Mouse (Mus musculus): ENCODE measurements around the gene Ier3. TPM values are rescaled to one million over a fixed set of nuclear protein-coding genes. Genes with fewer than 3 reads are reported as not detected.

Gene Ier3
- total RNA-seq, 1 experiment, result 32.3 TPM

- no peaks in the 10 kb centered on the region for H3K9me3 ChIP-seq (ENCODE audit: control insufficient read depth, insufficient read depth, low read depth, low read length)
- TF ChIP-seq ZC3H11A (IDR thresholded peaks at IDR 0.05; ENCODE audit: borderline replicate concordance, low read depth, low read length), result no peak
- TF ChIP-seq ZNF384 (IDR thresholded peaks at IDR 0.05; ENCODE audit: low read depth, low read length), result no peak
- no peak for TF ChIP-seq MAFK (IDR thresholded peaks at IDR 0.05; ENCODE audit: insufficient read depth, low read depth, low read length)
- TF ChIP-seq HCFC1 (IDR thresholded peaks at IDR 0.05; ENCODE audit: borderline replicate concordance, insufficient read depth, low read length), result 0 out of 2 replicates have a peak, but pooled peaks have one; percentile 14
- no peak for TF ChIP-seq CHD2 (IDR thresholded peaks at IDR 0.05; ENCODE audit: low read depth, low read length)
- peak within 1 kb of the TSS; percentile 91 to 96 for H3K4me3 ChIP-seq (ENCODE audit: insufficient read depth in 1 of 2, low read depth in 1 of 2, low read length in 2 of 2, poor library complexity in 1 of 2, severe bottlenecking in 1 of 2)
- peaks cover 2 to 19% of the 10 kb centered on the region in 2 experiments; a peak in 2 of 4 replicates for H3K4me1 ChIP-seq (ENCODE audit: control insufficient read depth in 2 of 2, insufficient read depth in 2 of 2, low read length in 2 of 2, poor library complexity in 1 of 2)
- peak within 1 kb of the TSS; percentile 91 for H3K9ac ChIP-seq (ENCODE audit: insufficient read depth, low read depth, low read length, poor library complexity, severe bottlenecking)
- H3K36me3 ChIP-seq (ENCODE audit: control insufficient read depth, insufficient read depth, low read length, poor library complexity, severe bottlenecking), result peaks cover 17% of the 10 kb centered on the region
- peak; percentile 84 for DNase-seq (ENCODE audit: low read depth, low spot score)
- in situ Hi-C loops (cut with MboI; ENCODE audit: low sequenced_read_pairs in 2 of 2, unreplicated experiment in 2 of 2), result no loop called here
- H3K27ac ChIP-seq (ENCODE audit: insufficient read depth, low read depth, low read length, poor library complexity, severe bottlenecking), result peak within 1 kb of the TSS; percentile 88
Measured at GRCm38 (mm10) chr17:35861198-35861857, 39.8 kb downstream of the Ier3 start, which contains the start of gene Nrm. Nrm (plus strand) TSS chr17:35861318.

GRCm38 (mm10) chr17:35864832-35865353, 43.4 kb downstream of the Ier3 start:
- H3K9ac ChIP-seq (ENCODE audit: insufficient read depth, low read depth, low read length, poor library complexity, severe bottlenecking), result peak overlapping the region; percentile 81; the same call in 1 of the 2 replicates
- H3K9me3 ChIP-seq (ENCODE audit: control insufficient read depth, insufficient read depth, low read depth, low read length), result no peaks in the 10 kb centered on the region
- peaks cover 4% of the 10 kb centered on the region; the same call in 1 of the 2 replicates for H3K36me3 ChIP-seq (ENCODE audit: control insufficient read depth, insufficient read depth, low read length, poor library complexity, severe bottlenecking)
- in situ Hi-C loops (cut with MboI; ENCODE audit: low sequenced_read_pairs in 2 of 2, unreplicated experiment in 2 of 2), result no loop called here
- DNase-seq (ENCODE audit: low read depth, low spot score), result no peak
- H3K4me1 ChIP-seq (ENCODE audit: control insufficient read depth in 2 of 2, insufficient read depth in 2 of 2, low read length in 2 of 2, poor library complexity in 1 of 2), result peaks cover 3 to 15% of the 10 kb centered on the region in 2 experiments; a peak in 3 of 4 replicates
- H3K4me3 ChIP-seq (ENCODE audit: insufficient read depth in 1 of 2, low read depth in 1 of 2, low read length in 2 of 2, poor library complexity in 1 of 2, severe bottlenecking in 1 of 2), result peak overlapping the region; percentile 78 to 91
- H3K27ac ChIP-seq (ENCODE audit: insufficient read depth, low read depth, low read length, poor library complexity, severe bottlenecking), result peak overlapping the region; percentile 78; the same call in 1 of the 2 replicates
- TF ChIP-seq CHD2 (IDR thresholded peaks at IDR 0.05; ENCODE audit: low read depth, low read length) (no peak), ZC3H11A (IDR thresholded peaks at IDR 0.05; ENCODE audit: borderline replicate concordance, low read depth, low read length) (no peak), MAFK (IDR thresholded peaks at IDR 0.05; ENCODE audit: insufficient read depth, low read depth, low read length) (no peak), HCFC1 (IDR thresholded peaks at IDR 0.05; ENCODE audit: borderline replicate concordance, insufficient read depth, low read length) (no peak), ZNF384 (IDR thresholded peaks at IDR 0.05; ENCODE audit: low read depth, low read length) (no peak)

- H3K9me3 ChIP-seq (ENCODE audit: control insufficient read depth, insufficient read depth, low read depth, low read length), result no peaks in the 10 kb centered on the region
- no peak for DNase-seq (ENCODE audit: low read depth, low spot score)
Measured at GRCm38 (mm10) chr17:35865481-35866280, 44.2 kb downstream of the Ier3 start, which contains the start of gene Ppp1r18. Ppp1r18 (plus strand) TSS chr17:35865593.

GRCm38 (mm10) chr17:35866281-35866831, 44.9 kb downstream of the Ier3 start:
- Histone ChIP-seq H3K36me3 (ENCODE audit: control insufficient read depth, insufficient read depth, low read length, poor library complexity, severe bottlenecking) (peaks cover 7% of the 10 kb centered on the region; the same call in 1 of the 2 replicates), H3K4me1 (ENCODE audit: control insufficient read depth in 2 of 2, insufficient read depth in 2 of 2, low read length in 2 of 2, poor library complexity in 1 of 2) (peaks cover 6 to 15% of the 10 kb centered on the region in 2 experiments; a peak in 2 of 4 replicates)
- TF ChIP-seq CHD2 (IDR thresholded peaks at IDR 0.05; ENCODE audit: low read depth, low read length), result no peak
- TF ChIP-seq HCFC1 (IDR thresholded peaks at IDR 0.05; ENCODE audit: borderline replicate concordance, insufficient read depth, low read length), result no peak
- no peak for TF ChIP-seq ZNF384 (IDR thresholded peaks at IDR 0.05; ENCODE audit: low read depth, low read length)
- TF ChIP-seq MAFK (IDR thresholded peaks at IDR 0.05; ENCODE audit: insufficient read depth, low read depth, low read length), result no peak
- no peak for TF ChIP-seq ZC3H11A (IDR thresholded peaks at IDR 0.05; ENCODE audit: borderline replicate concordance, low read depth, low read length)

More at GRCm38 (mm10) chr17:35865481-35866280, 44.2 kb downstream of the Ier3 start, which contains the start of gene Ppp1r18:
- in situ Hi-C loops (cut with MboI; ENCODE audit: low sequenced_read_pairs in 2 of 2, unreplicated experiment in 2 of 2), result no loop called here
- peak within 1 kb of the TSS; percentile 78 for H3K27ac ChIP-seq (ENCODE audit: insufficient read depth, low read depth, low read length, poor library complexity, severe bottlenecking)
- peak within 1 kb of the TSS; percentile 78 to 91 for H3K4me3 ChIP-seq (ENCODE audit: insufficient read depth in 1 of 2, low read depth in 1 of 2, low read length in 2 of 2, poor library complexity in 1 of 2, severe bottlenecking in 1 of 2)
- TF ChIP-seq CHD2 (IDR thresholded peaks at IDR 0.05; ENCODE audit: low read depth, low read length) (no peak), HCFC1 (IDR thresholded peaks at IDR 0.05; ENCODE audit: borderline replicate concordance, insufficient read depth, low read length) (no peak), ZC3H11A (IDR thresholded peaks at IDR 0.05; ENCODE audit: borderline replicate concordance, low read depth, low read length) (no peak), MAFK (IDR thresholded peaks at IDR 0.05; ENCODE audit: insufficient read depth, low read depth, low read length) (no peak), ZNF384 (IDR thresholded peaks at IDR 0.05; ENCODE audit: low read depth, low read length) (no peak)
- peak within 1 kb of the TSS; percentile 81 for H3K9ac ChIP-seq (ENCODE audit: insufficient read depth, low read depth, low read length, poor library complexity, severe bottlenecking)
- peaks cover 4 to 15% of the 10 kb centered on the region in 2 experiments; a peak in 2 of 4 replicates for H3K4me1 ChIP-seq (ENCODE audit: control insufficient read depth in 2 of 2, insufficient read depth in 2 of 2, low read length in 2 of 2, poor library complexity in 1 of 2)
- H3K36me3 ChIP-seq (ENCODE audit: control insufficient read depth, insufficient read depth, low read length, poor library complexity, severe bottlenecking), result peaks cover 4% of the 10 kb centered on the region; the same call in 1 of the 2 replicates

More at GRCm38 (mm10) chr17:35866281-35866831, 44.9 kb downstream of the Ier3 start:
- H3K9me3 ChIP-seq (ENCODE audit: control insufficient read depth, insufficient read depth, low read depth, low read length), result no peaks in the 10 kb centered on the region
- H3K9ac ChIP-seq (ENCODE audit: insufficient read depth, low read depth, low read length, poor library complexity, severe bottlenecking), result peak overlapping the region; percentile 81
- H3K4me3 ChIP-seq (ENCODE audit: insufficient read depth in 1 of 2, low read depth in 1 of 2, low read length in 2 of 2, poor library complexity in 1 of 2, severe bottlenecking in 1 of 2), result peak overlapping the region; percentile 78 to 91
- peak overlapping the region; percentile 78 for H3K27ac ChIP-seq (ENCODE audit: insufficient read depth, low read depth, low read length, poor library complexity, severe bottlenecking)
- no peak for DNase-seq (ENCODE audit: low read depth, low spot score)
- in situ Hi-C loops (cut with MboI; ENCODE audit: low sequenced_read_pairs in 2 of 2, unreplicated experiment in 2 of 2), result no loop called here
